Mouse (Mus musculus): ENCODE measurements around the gene Atp5d.

GRCm38 (mm10) chr10:80193976-80194375 lies 55.5 kb downstream of the Atp5d start:
- TF ChIP-seq CTCF (IDR thresholded peaks at IDR 0.05) (no peak), POLR2A (IDR thresholded peaks at IDR 0.05; ENCODE audit: insufficient read depth, low read depth, low read length) (no peak), EP300 (IDR thresholded peaks at IDR 0.05; ENCODE audit: insufficient read depth, low read depth, low read length) (no peak)
